Mouse (Mus musculus): ENCODE measurements around the gene Lamp3.

GRCm38 (mm10) chr16:19666312-19666711 lies 39.9 kb downstream of the Lamp3 start:
- TF ChIP-seq CTCF (IDR thresholded peaks at IDR 0.05; ENCODE audit: control insufficient read depth, insufficient read depth, insufficient replicate concordance, low read depth, low read length) (no peak), POLR2A (IDR thresholded peaks at IDR 0.05; ENCODE audit: control insufficient read depth, low read depth, low read length) (no peak)

Measured in testis, adult 2 months (tissue).